Mouse (Mus musculus): Measurements from ENCODE around the gene AI837181. TPM values are rescaled to one million over a fixed set of nuclear protein-coding genes. Genes with fewer than 3 reads are reported as not detected.

The AI837181 gene
- polyA plus RNA-seq, 2 experiments, result 10.7 to 16.7 TPM

- Histone ChIP-seq H3K27me3 (ENCODE audit: control insufficient read depth, insufficient read depth, low read length) (peaks cover 28% of the 10 kb centered on the region), H3K27ac (no peak overlapping the region), H3K4me2 (ENCODE audit: low read depth) (no peak overlapping the region), H3K4me1 (replicated peaks; ENCODE audit: control insufficient read depth in 2 of 2, insufficient read depth in 2 of 2, low read length in 1 of 2) (peaks cover 0 to 2% of the 10 kb centered on the region in 2 experiments; a peak in 1 of 4 replicates), H3K9me3 (ENCODE audit: control insufficient read depth, low read length) (no peaks in the 10 kb centered on the region), H3K9ac (replicated peaks) (no peak overlapping the region), H3K4me3 (ENCODE audit: insufficient read depth in 1 of 2, low read depth in 2 of 2, low read length in 2 of 2) (no peak overlapping the region), H3K36me3 (replicated peaks; ENCODE audit: control insufficient read depth, insufficient read depth, low read depth) (no peaks in the 10 kb centered on the region)
- ATAC-seq (ENCODE audit: insufficient read depth) (no peak), DNase-seq (ENCODE audit: low read depth in 3 of 3, low spot score in 3 of 3) (no peak)
- 53% methylated on average over 5 of the region's 5 CpGs for WGBS (ENCODE audit: insufficient replicate concordance)
- no peak for TF ChIP-seq EP300 (IDR thresholded peaks at IDR 0.05; ENCODE audit: low read depth)
- TF ChIP-seq CTCF (IDR thresholded peaks at IDR 0.05; ENCODE audit: low read depth), result no peak
Measured at GRCm38 (mm10) chr19:5471846-5472245, 46.9 kb downstream of the AI837181 start.

DNA sequence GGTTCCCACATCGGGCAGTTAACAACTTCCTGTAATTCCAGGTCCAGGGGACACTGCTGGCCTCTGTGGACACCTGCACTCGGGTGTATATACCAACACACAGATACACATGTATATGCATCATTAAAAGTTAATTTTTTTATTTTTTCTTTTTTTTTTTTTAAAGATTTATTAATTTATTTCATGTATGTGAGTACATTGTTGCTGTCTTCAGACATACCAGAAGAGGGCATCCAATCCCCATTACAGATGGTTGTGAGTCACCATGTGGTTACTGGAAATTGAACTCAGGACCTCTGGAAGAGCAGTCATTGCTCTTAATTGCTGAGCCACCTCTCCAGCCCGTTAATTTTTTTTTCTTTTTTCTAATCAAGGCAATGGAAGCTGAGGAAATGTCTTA, 47.9 kb downstream of the AI837181 start:
- TF ChIP-seq EP300 (IDR thresholded peaks at IDR 0.05; ENCODE audit: low read depth) (no peak), CTCF (IDR thresholded peaks at IDR 0.05; ENCODE audit: low read depth) (peak; percentile 34; the same call in 1 of the 2 replicates)
- Histone ChIP-seq H3K4me3 (ENCODE audit: insufficient read depth in 1 of 2, low read depth in 2 of 2, low read length in 2 of 2) (no peak overlapping the region), H3K4me2 (ENCODE audit: low read depth) (no peak overlapping the region)

DNA sequence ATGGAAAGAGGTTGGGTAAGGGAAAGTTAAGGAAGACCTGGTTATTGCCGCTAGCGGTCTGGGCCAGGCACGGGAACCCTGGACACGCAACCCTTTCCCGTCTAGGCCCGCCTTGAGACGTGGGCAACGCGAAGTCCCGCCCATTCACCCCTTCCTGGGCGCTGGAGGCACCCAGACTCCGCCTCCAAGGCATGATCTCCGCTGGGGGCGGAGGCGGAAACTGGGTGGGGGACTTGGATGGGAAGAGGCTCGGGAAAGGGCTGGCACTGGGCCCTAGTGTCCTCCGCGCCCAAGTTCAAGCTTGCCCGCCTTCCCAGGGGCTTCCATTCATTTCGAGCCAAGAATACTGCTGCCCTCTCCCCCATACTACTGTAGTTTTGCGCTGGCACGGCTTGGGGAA, 48.8 kb downstream of the AI837181 start, which contains the start of gene Efemp2:
Gene Efemp2, plus strand, starts transcription at position 235 of the 400 bp plus-strand sequence.
- H3K27ac ChIP-seq, result no peak within 1 kb of the TSS
- H3K4me3 ChIP-seq (ENCODE audit: insufficient read depth in 1 of 2, low read depth in 2 of 2, low read length in 2 of 2), result peak within 1 kb of the TSS; percentile 39 to 46

More for the DNA sequence above, 47.9 kb downstream of the AI837181 start:
- peaks cover 0 to 2% of the 10 kb centered on the region in 2 experiments; a peak in 1 of 4 replicates for H3K4me1 ChIP-seq (replicated peaks; ENCODE audit: control insufficient read depth in 2 of 2, insufficient read depth in 2 of 2, low read length in 1 of 2)
- H3K9ac ChIP-seq (replicated peaks), result no peak overlapping the region
- 45% methylated on average over 3 of the region's 3 CpGs for WGBS (ENCODE audit: insufficient replicate concordance)
- H3K36me3 ChIP-seq (replicated peaks; ENCODE audit: control insufficient read depth, insufficient read depth, low read depth), result no peaks in the 10 kb centered on the region
- no peak for ATAC-seq (ENCODE audit: insufficient read depth)
- H3K27me3 ChIP-seq (ENCODE audit: control insufficient read depth, insufficient read depth, low read length), result peaks cover 28% of the 10 kb centered on the region
- H3K9me3 ChIP-seq (ENCODE audit: control insufficient read depth, low read length), result no peaks in the 10 kb centered on the region
- H3K27ac ChIP-seq, result no peak overlapping the region
- DNase-seq (ENCODE audit: low read depth in 3 of 3, low spot score in 3 of 3), result no peak

GRCm38 (mm10) chr19:5474281-5475068, 49.5 kb downstream of the AI837181 start:
- TF ChIP-seq CTCF (IDR thresholded peaks at IDR 0.05; ENCODE audit: low read depth) (no peak), EP300 (IDR thresholded peaks at IDR 0.05; ENCODE audit: low read depth) (no peak)
- ATAC-seq (ENCODE audit: insufficient read depth) (peak; percentile 31), DNase-seq (ENCODE audit: low read depth in 3 of 3, low spot score in 3 of 3) (no peak)
- peak overlapping the region; percentile 39 to 46 for H3K4me3 ChIP-seq (ENCODE audit: insufficient read depth in 1 of 2, low read depth in 2 of 2, low read length in 2 of 2)
- peaks cover 0 to 2% of the 10 kb centered on the region in 2 experiments; a peak in 1 of 4 replicates for H3K4me1 ChIP-seq (replicated peaks; ENCODE audit: control insufficient read depth in 2 of 2, insufficient read depth in 2 of 2, low read length in 1 of 2)
- peak overlapping the region; percentile 1 for H3K9ac ChIP-seq (replicated peaks)
- H3K9me3 ChIP-seq (ENCODE audit: control insufficient read depth, low read length), result no peaks in the 10 kb centered on the region
- no peaks in the 10 kb centered on the region for H3K36me3 ChIP-seq (replicated peaks; ENCODE audit: control insufficient read depth, insufficient read depth, low read depth)
- H3K27me3 ChIP-seq (ENCODE audit: control insufficient read depth, insufficient read depth, low read length), result peaks cover 28% of the 10 kb centered on the region
- peak overlapping the region; percentile 70 for H3K4me2 ChIP-seq (ENCODE audit: low read depth)
- WGBS (ENCODE audit: insufficient replicate concordance), result 2% methylated on average over 49 of the region's 68 CpGs
- H3K27ac ChIP-seq, result no peak overlapping the region

More for the DNA sequence above, 48.8 kb downstream of the AI837181 start, which contains the start of gene Efemp2:
- peak; percentile 65 for ATAC-seq (ENCODE audit: insufficient read depth)
- Histone ChIP-seq H3K27me3 (ENCODE audit: control insufficient read depth, insufficient read depth, low read length) (peaks cover 28% of the 10 kb centered on the region), H3K9ac (replicated peaks) (peak within 1 kb of the TSS; percentile 1), H3K9me3 (ENCODE audit: control insufficient read depth, low read length) (no peaks in the 10 kb centered on the region), H3K4me2 (ENCODE audit: low read depth) (peak within 1 kb of the TSS; percentile 70), H3K4me1 (replicated peaks; ENCODE audit: control insufficient read depth in 2 of 2, insufficient read depth in 2 of 2, low read length in 1 of 2) (peaks cover 0 to 2% of the 10 kb centered on the region in 2 experiments; a peak in 1 of 4 replicates), H3K36me3 (replicated peaks; ENCODE audit: control insufficient read depth, insufficient read depth, low read depth) (no peaks in the 10 kb centered on the region)
- peak; percentile 34 to 46 (median 38) for DNase-seq (ENCODE audit: low read depth in 3 of 3, low spot score in 3 of 3)
- TF ChIP-seq CTCF (IDR thresholded peaks at IDR 0.05; ENCODE audit: low read depth) (no peak), EP300 (IDR thresholded peaks at IDR 0.05; ENCODE audit: low read depth) (no peak)
- WGBS (ENCODE audit: insufficient replicate concordance), result 5% methylated on average over 22 of the region's 22 CpGs

DNA sequence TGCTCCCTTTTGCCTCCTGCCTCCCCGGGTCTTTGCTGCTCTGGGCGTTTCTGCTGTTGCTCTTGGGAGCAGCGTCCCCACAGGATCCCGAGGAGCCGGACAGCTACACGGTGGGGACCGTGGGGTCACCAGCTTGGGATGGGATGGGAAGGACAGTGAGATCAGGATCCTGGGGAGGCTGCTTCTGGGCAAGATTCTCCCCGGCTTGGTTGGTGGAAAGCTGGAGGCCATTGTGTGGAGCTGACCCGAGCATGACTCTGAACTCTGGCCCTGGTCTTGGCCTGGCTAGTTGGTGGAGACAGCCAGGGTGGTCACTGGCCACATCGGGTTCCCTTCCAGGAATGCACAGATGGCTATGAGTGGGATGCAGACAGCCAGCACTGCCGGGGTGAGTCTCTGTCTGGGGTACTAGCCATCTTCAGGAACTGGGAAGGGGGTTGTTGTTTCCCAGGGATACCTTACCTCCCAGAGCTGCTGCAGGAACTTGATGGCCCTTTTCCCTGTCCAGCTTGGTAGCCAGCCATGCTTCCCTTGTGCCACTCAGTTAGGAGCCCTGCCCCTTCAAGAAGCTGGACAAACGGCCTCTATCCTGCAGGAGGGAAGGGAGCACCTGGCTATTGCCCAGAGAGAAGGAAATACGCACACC, 50.2 kb downstream of the AI837181 start:
- no peak overlapping the region for H3K27ac ChIP-seq
- no peak for ATAC-seq (ENCODE audit: insufficient read depth)

More for the DNA sequence above, 50.2 kb downstream of the AI837181 start:
- peaks cover 28% of the 10 kb centered on the region for H3K27me3 ChIP-seq (ENCODE audit: control insufficient read depth, insufficient read depth, low read length)
- peak overlapping the region; percentile 70 for H3K4me2 ChIP-seq (ENCODE audit: low read depth)
- TF ChIP-seq EP300 (IDR thresholded peaks at IDR 0.05; ENCODE audit: low read depth), result no peak
- TF ChIP-seq CTCF (IDR thresholded peaks at IDR 0.05; ENCODE audit: low read depth), result no peak
- no peaks in the 10 kb centered on the region for H3K9me3 ChIP-seq (ENCODE audit: control insufficient read depth, low read length)
- 46% methylated on average over 13 of the region's 13 CpGs for WGBS (ENCODE audit: insufficient replicate concordance)
- H3K36me3 ChIP-seq (replicated peaks; ENCODE audit: control insufficient read depth, insufficient read depth, low read depth), result no peaks in the 10 kb centered on the region
- H3K9ac ChIP-seq (replicated peaks), result no peak overlapping the region
- peaks cover 0 to 2% of the 10 kb centered on the region in 2 experiments; a peak in 1 of 4 replicates for H3K4me1 ChIP-seq (replicated peaks; ENCODE audit: control insufficient read depth in 2 of 2, insufficient read depth in 2 of 2, low read length in 1 of 2)
- DNase-seq (ENCODE audit: low read depth in 3 of 3, low spot score in 3 of 3), result no peak
- H3K4me3 ChIP-seq (ENCODE audit: insufficient read depth in 1 of 2, low read depth in 2 of 2, low read length in 2 of 2), result peak overlapping the region; percentile 39 to 42

Other genes with a start within 250 kb of the AI837181 start
- 8.3 and 10.5 TPM in 2 replicates for gene Pacs1, start 152.0 kb upstream of the AI837181 start, polyA plus RNA-seq (2012; rRNA removed)
- gene Pacs1, start 152.0 kb upstream of the AI837181 start, polyA plus RNA-seq (2014; fragmentation: Nextera tagmentation; extraction: Ambion mirVana), result 8.2 and 9.9 TPM in 2 replicates
- gene Sf3b2, start 129.7 kb upstream of the AI837181 start, polyA plus RNA-seq (2012; rRNA removed), result 45.0 and 52.5 TPM in 2 replicates
- 98.4 and 116 TPM in 2 replicates for gene Sf3b2, start 129.7 kb upstream of the AI837181 start, polyA plus RNA-seq (2014; fragmentation: Nextera tagmentation; extraction: Ambion mirVana)
- gene Gal3st3, start 126.8 kb upstream of the AI837181 start, polyA plus RNA-seq (2012; rRNA removed), result 0.03 and 0.08 TPM in 2 replicates
- 0.04 TPM in 1 of 2 replicates, not detected in the other for gene Gal3st3, start 126.8 kb upstream of the AI837181 start, polyA plus RNA-seq (2014; fragmentation: Nextera tagmentation; extraction: Ambion mirVana)
- gene Catsper1, start 89.4 kb upstream of the AI837181 start, polyA plus RNA-seq (2012; rRNA removed), result not detected in 2 replicates
- not detected in 2 replicates for gene Catsper1, start 89.4 kb upstream of the AI837181 start, polyA plus RNA-seq (2014; fragmentation: Nextera tagmentation; extraction: Ambion mirVana)
- 0.01 and 0.06 TPM in 2 replicates for gene Cst6, start 75.6 kb upstream of the AI837181 start, polyA plus RNA-seq (2012; rRNA removed)
- 0.43 TPM in 1 of 2 replicates, not detected in the other for gene Cst6, start 75.6 kb upstream of the AI837181 start, polyA plus RNA-seq (2014; fragmentation: Nextera tagmentation; extraction: Ambion mirVana)
- gene Eif1ad, start 58.4 kb upstream of the AI837181 start, polyA plus RNA-seq (2012; rRNA removed), result 18.4 and 22.0 TPM in 2 replicates
- 22.9 and 24.3 TPM in 2 replicates for gene Eif1ad, start 58.4 kb upstream of the AI837181 start, polyA plus RNA-seq (2014; fragmentation: Nextera tagmentation; extraction: Ambion mirVana)
- gene Banf1, start 58.0 kb upstream of the AI837181 start, polyA plus RNA-seq (2012; rRNA removed), result 116 and 125 TPM in 2 replicates
- gene Banf1, start 58.0 kb upstream of the AI837181 start, polyA plus RNA-seq (2014; fragmentation: Nextera tagmentation; extraction: Ambion mirVana), result 263 and 278 TPM in 2 replicates
- 13.1 and 21.7 TPM in 2 replicates for gene Sart1, start 36.4 kb upstream of the AI837181 start, polyA plus RNA-seq (2012; rRNA removed)
- gene Sart1, start 36.4 kb upstream of the AI837181 start, polyA plus RNA-seq (2014; fragmentation: Nextera tagmentation; extraction: Ambion mirVana), result 24.1 and 26.6 TPM in 2 replicates
- not detected in 2 replicates for gene Tsga10ip, start 22.6 kb upstream of the AI837181 start, polyA plus RNA-seq (2012; rRNA removed)
- 0.09 TPM in 1 of 2 replicates, not detected in the other for gene Tsga10ip, start 22.6 kb upstream of the AI837181 start, polyA plus RNA-seq (2014; fragmentation: Nextera tagmentation; extraction: Ambion mirVana)
- gene Drap1, start 165 bp upstream of the AI837181 start, polyA plus RNA-seq (2012; rRNA removed), result 38.6 and 64.0 TPM in 2 replicates
- gene Drap1, start 165 bp upstream of the AI837181 start, polyA plus RNA-seq (2014; fragmentation: Nextera tagmentation; extraction: Ambion mirVana), result 58.5 and 58.9 TPM in 2 replicates
- gene Fosl1, start 22.4 kb downstream of the AI837181 start, polyA plus RNA-seq (2012; rRNA removed), result 0.02 TPM in 1 of 2 replicates, not detected in the other
- not detected in 2 replicates for gene Fosl1, start 22.4 kb downstream of the AI837181 start, polyA plus RNA-seq (2014; fragmentation: Nextera tagmentation; extraction: Ambion mirVana)
- 1.00 and 1.4 TPM in 2 replicates for gene Ccdc85b, start 32.8 kb downstream of the AI837181 start, polyA plus RNA-seq (2012; rRNA removed)
- gene Ccdc85b, start 32.8 kb downstream of the AI837181 start, polyA plus RNA-seq (2014; fragmentation: Nextera tagmentation; extraction: Ambion mirVana), result 1.0 and 1.2 TPM in 2 replicates
- 19.1 and 22.9 TPM in 2 replicates for gene Fibp, start 35.5 kb downstream of the AI837181 start, polyA plus RNA-seq (2012; rRNA removed)
- gene Fibp, start 35.5 kb downstream of the AI837181 start, polyA plus RNA-seq (2014; fragmentation: Nextera tagmentation; extraction: Ambion mirVana), result 20.8 and 30.6 TPM in 2 replicates
- gene Ctsw, start 43.4 kb downstream of the AI837181 start, polyA plus RNA-seq (2012; rRNA removed), result 0.27 and 0.37 TPM in 2 replicates
- gene Ctsw, start 43.4 kb downstream of the AI837181 start, polyA plus RNA-seq (2014; fragmentation: Nextera tagmentation; extraction: Ambion mirVana), result 0.21 and 0.25 TPM in 2 replicates
- gene Efemp2, start 48.8 kb downstream of the AI837181 start, polyA plus RNA-seq (2012; rRNA removed), result 11.4 and 17.5 TPM in 2 replicates
- 11.4 and 11.6 TPM in 2 replicates for gene Efemp2, start 48.8 kb downstream of the AI837181 start, polyA plus RNA-seq (2014; fragmentation: Nextera tagmentation; extraction: Ambion mirVana)
- 11.3 and 11.4 TPM in 2 replicates for gene Mus81, start 63.3 kb downstream of the AI837181 start, polyA plus RNA-seq (2012; rRNA removed)
- 13.8 and 15.6 TPM in 2 replicates for gene Mus81, start 63.3 kb downstream of the AI837181 start, polyA plus RNA-seq (2014; fragmentation: Nextera tagmentation; extraction: Ambion mirVana)
- gene Cfl1, start 65.3 kb downstream of the AI837181 start, polyA plus RNA-seq (2012; rRNA removed), result 432 and 443 TPM in 2 replicates
- 1,304 and 1,332 TPM in 2 replicates for gene Cfl1, start 65.3 kb downstream of the AI837181 start, polyA plus RNA-seq (2014; fragmentation: Nextera tagmentation; extraction: Ambion mirVana)
- 0.81 TPM in 2 replicates for gene 1700020D05Rik, start 78.6 kb downstream of the AI837181 start, polyA plus RNA-seq (2012; rRNA removed)
- not detected in 2 replicates for gene 1700020D05Rik, start 78.6 kb downstream of the AI837181 start, polyA plus RNA-seq (2014; fragmentation: Nextera tagmentation; extraction: Ambion mirVana)
- gene Snx32, start 85.4 kb downstream of the AI837181 start, polyA plus RNA-seq (2012; rRNA removed), result 9.0 and 9.3 TPM in 2 replicates
- gene Snx32, start 85.4 kb downstream of the AI837181 start, polyA plus RNA-seq (2014; fragmentation: Nextera tagmentation; extraction: Ambion mirVana), result 4.7 and 5.5 TPM in 2 replicates
- 0.01 and 0.02 TPM in 2 replicates for gene Ovol1, start 135.5 kb downstream of the AI837181 start, polyA plus RNA-seq (2012; rRNA removed)
- not detected in 2 replicates for gene Ovol1, start 135.5 kb downstream of the AI837181 start, polyA plus RNA-seq (2014; fragmentation: Nextera tagmentation; extraction: Ambion mirVana)
- gene Ap5b1, start 142.9 kb downstream of the AI837181 start, polyA plus RNA-seq (2012; rRNA removed), result 1.3 and 1.5 TPM in 2 replicates
- 1.4 and 1.8 TPM in 2 replicates for gene Ap5b1, start 142.9 kb downstream of the AI837181 start, polyA plus RNA-seq (2014; fragmentation: Nextera tagmentation; extraction: Ambion mirVana)
- gene Rnaseh2c, start 176.7 kb downstream of the AI837181 start, polyA plus RNA-seq (2012; rRNA removed), result 69.9 and 87.7 TPM in 2 replicates
- 115 and 129 TPM in 2 replicates for gene Rnaseh2c, start 176.7 kb downstream of the AI837181 start, polyA plus RNA-seq (2014; fragmentation: Nextera tagmentation; extraction: Ambion mirVana)
- 21.0 and 25.6 TPM in 2 replicates for gene Kat5, start 185.1 kb downstream of the AI837181 start, polyA plus RNA-seq (2012; rRNA removed)
- 8.5 and 10.0 TPM in 2 replicates for gene Kat5, start 185.1 kb downstream of the AI837181 start, polyA plus RNA-seq (2014; fragmentation: Nextera tagmentation; extraction: Ambion mirVana)
- 14.8 and 19.9 TPM in 2 replicates for gene Rela, start 212.3 kb downstream of the AI837181 start, polyA plus RNA-seq (2012; rRNA removed)
- 18.9 and 21.9 TPM in 2 replicates for gene Rela, start 212.3 kb downstream of the AI837181 start, polyA plus RNA-seq (2014; fragmentation: Nextera tagmentation; extraction: Ambion mirVana)
- 27.5 and 33.2 TPM in 2 replicates for gene Sipa1, start 238.6 kb downstream of the AI837181 start, polyA plus RNA-seq (2012; rRNA removed)
- gene Sipa1, start 238.6 kb downstream of the AI837181 start, polyA plus RNA-seq (2014; fragmentation: Nextera tagmentation; extraction: Ambion mirVana), result 14.3 and 18.9 TPM in 2 replicates